Mouse (Mus musculus): ENCODE data around the gene Ube2r2. TPM values are rescaled to one million over a fixed set of nuclear protein-coding genes. Genes with fewer than 3 reads are reported as not detected.
A peak's percentile ranks its signal among the peaks of the same experiment; 100 is the strongest.

Gene Ube2r2
- 100 to 1,000 TPM; 152 to 193 TPM for total RNA-seq (2021)
- long read RNA-seq, experiment 1, transcript Ube2r2-201 (5 exons, 3,600 nt), result major isoform, 339 of 401 reads
- long read RNA-seq, experiment 1, partial matches to known transcripts, result 2 of 401 reads
- long read RNA-seq, experiment 1, other reads (novel, unspliced or antisense), result 58 of 401 reads
- long read RNA-seq, experiment 2, transcript Ube2r2-201 (5 exons, 3,600 nt), result major isoform, 268 of 314 reads
- long read RNA-seq, experiment 2, partial matches to known transcripts, result 0 of 314 reads
- long read RNA-seq, experiment 2, other reads (novel, unspliced or antisense), result 42 of 314 reads

GRCm38 (mm10) chr4:41135711-41136453, at the start of gene Ube2r2:
Gene Ube2r2 (plus strand): TSS chr4:41135743.
- intact Hi-C loops (cut with DNase I), result loop anchor here (2.0 kb wide), 1 partner anchor 29 kb away; no protein-coding TSS in a partner anchor
- Histone ChIP-seq H3K4me3 (peak within 1 kb of the TSS; percentile 95), H3K27ac (peak within 1 kb of the TSS; percentile 98)
- no peak for TF ChIP-seq CTCF (IDR thresholded peaks at IDR 0.05)
- peak; percentile 86 for DNase-seq

GRCm38 (mm10) chr4:41086947-41087346, 48.6 kb upstream of the Ube2r2 start:
- intact Hi-C loops (cut with DNase I), result no loop called here
- no peak overlapping the region for H3K4me3 ChIP-seq
- no peak overlapping the region for H3K27ac ChIP-seq
- TF ChIP-seq CTCF (IDR thresholded peaks at IDR 0.05), result no peak
- no peak for DNase-seq

- Histone ChIP-seq H3K27ac (no peak overlapping the region), H3K4me3 (no peak overlapping the region)
- no peak for DNase-seq
- no peak for TF ChIP-seq CTCF (IDR thresholded peaks at IDR 0.05)
- intact Hi-C loops (cut with DNase I), result no loop called here
Observed at GRCm38 (mm10) chr4:41087459-41088298, 47.9 kb upstream of the Ube2r2 start.

- no peak for DNase-seq
- no peak overlapping the region for H3K27ac ChIP-seq
- no peak overlapping the region for H3K4me3 ChIP-seq
- intact Hi-C loops (cut with DNase I), result no loop called here
- no peak for TF ChIP-seq CTCF (IDR thresholded peaks at IDR 0.05)
Observed at GRCm38 (mm10) chr4:41089189-41089588, 46.4 kb upstream of the Ube2r2 start.

- TF ChIP-seq CTCF (IDR thresholded peaks at IDR 0.05), result no peak
- intact Hi-C loops (cut with DNase I), result no loop called here
- H3K4me3 ChIP-seq, result no peak overlapping the region
- DNase-seq, result no peak
- no peak overlapping the region for H3K27ac ChIP-seq
Observed at GRCm38 (mm10) chr4:41089705-41090104, 45.8 kb upstream of the Ube2r2 start.

- Histone ChIP-seq H3K4me3 (no peak overlapping the region), H3K27ac (no peak overlapping the region)
- no peak for TF ChIP-seq CTCF (IDR thresholded peaks at IDR 0.05)
- intact Hi-C loops (cut with DNase I), result no loop called here
- no peak for DNase-seq
Observed at GRCm38 (mm10) chr4:41091391-41091790, 44.2 kb upstream of the Ube2r2 start.

- Histone ChIP-seq H3K27ac (no peak overlapping the region), H3K4me3 (no peak overlapping the region)
- no peak for TF ChIP-seq CTCF (IDR thresholded peaks at IDR 0.05)
- DNase-seq, result no peak
- intact Hi-C loops (cut with DNase I), result no loop called here
Observed at GRCm38 (mm10) chr4:41092958-41093357, 42.6 kb upstream of the Ube2r2 start.

- intact Hi-C loops (cut with DNase I), result no loop called here
- DNase-seq, result no peak
- Histone ChIP-seq H3K27ac (no peak overlapping the region), H3K4me3 (no peak overlapping the region)
- TF ChIP-seq CTCF (IDR thresholded peaks at IDR 0.05), result no peak
Observed at GRCm38 (mm10) chr4:41094361-41094760, 41.2 kb upstream of the Ube2r2 start.

- no peak for TF ChIP-seq CTCF (IDR thresholded peaks at IDR 0.05)
- DNase-seq, result no peak
- Histone ChIP-seq H3K27ac (no peak overlapping the region), H3K4me3 (no peak overlapping the region)
- intact Hi-C loops (cut with DNase I), result no loop called here
Observed at GRCm38 (mm10) chr4:41096169-41096568, 39.4 kb upstream of the Ube2r2 start.

- H3K4me3 ChIP-seq, result no peak overlapping the region
- intact Hi-C loops (cut with DNase I), result no loop called here
- DNase-seq, result no peak
- TF ChIP-seq CTCF (IDR thresholded peaks at IDR 0.05), result no peak
- H3K27ac ChIP-seq, result no peak overlapping the region
Observed at GRCm38 (mm10) chr4:41096794-41097193, 38.7 kb upstream of the Ube2r2 start.

- intact Hi-C loops (cut with DNase I), result no loop called here
- no peak overlapping the region for H3K4me3 ChIP-seq
- DNase-seq, result no peak
- no peak for TF ChIP-seq CTCF (IDR thresholded peaks at IDR 0.05)
- H3K27ac ChIP-seq, result no peak overlapping the region
Observed at GRCm38 (mm10) chr4:41097381-41097780, 38.2 kb upstream of the Ube2r2 start.

- Histone ChIP-seq H3K4me3 (peak within 1 kb of the TSS; percentile 68), H3K27ac (no peak within 1 kb of the TSS)
- intact Hi-C loops (cut with DNase I), result no loop called here
- DNase-seq, result peak; percentile 40
- TF ChIP-seq CTCF (IDR thresholded peaks at IDR 0.05), result no peak
Observed at GRCm38 (mm10) chr4:41097871-41098576, 37.5 kb upstream of the Ube2r2 start, which contains the start of gene Aqp3. Gene Aqp3 (minus strand): TSS chr4:41098183.

Measured in gastrocnemius, adult 2 months (tissue).